Mouse (Mus musculus): ENCODE measurements around the gene Efcc1. TPM values are rescaled to one million over a fixed set of nuclear protein-coding genes. Genes with fewer than 3 reads are reported as not detected.

The Efcc1 gene
- total RNA-seq, 4 experiments from 2014 or later: 0.51 to 0.94 (median 0.78) TPM

DNA sequence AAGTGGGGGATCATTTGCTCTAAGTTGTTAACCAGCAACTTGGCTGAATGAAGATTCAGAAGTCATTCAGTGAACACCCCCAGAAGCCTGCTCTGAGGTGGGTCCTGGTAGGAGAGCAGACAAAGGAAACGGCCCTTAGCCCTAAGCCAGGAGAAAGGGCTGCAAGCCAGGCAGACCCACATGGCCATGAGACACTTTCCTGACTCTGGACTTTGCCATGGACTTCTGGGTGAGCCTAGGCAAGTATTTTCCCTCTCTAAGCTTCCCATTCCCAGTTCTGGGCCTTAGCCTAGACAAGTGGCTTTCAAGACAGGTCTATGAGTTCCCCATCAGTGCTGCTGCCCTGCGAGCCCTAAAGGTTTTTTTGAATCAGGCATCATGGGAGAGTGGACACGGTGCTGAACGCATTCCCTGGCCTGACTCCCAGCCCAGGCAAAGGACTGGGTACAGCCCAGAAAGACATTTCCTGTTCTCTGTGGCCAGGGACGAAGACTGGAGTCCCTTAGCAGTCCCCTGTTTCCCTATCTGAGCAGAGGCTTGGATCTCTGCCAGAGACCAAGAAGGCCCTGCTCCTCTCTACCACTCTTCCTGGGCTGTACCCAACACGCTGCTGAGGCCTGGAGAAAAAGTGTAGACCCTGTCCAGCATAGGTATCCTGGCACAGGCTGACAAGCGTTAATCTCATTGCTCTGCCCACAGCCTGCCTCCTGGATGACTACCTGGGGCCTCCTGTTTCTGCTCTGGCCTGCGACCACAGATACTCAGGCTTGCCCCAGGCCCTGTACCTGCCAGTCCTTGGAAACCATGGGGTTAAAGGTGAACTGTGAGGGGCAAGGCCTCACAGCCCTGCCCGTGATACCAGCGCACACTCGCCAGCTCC is 47.9 kb downstream of the Efcc1 start:
- no peak for DNase-seq (ENCODE audit: low spot score in 2 of 2)

DNA sequence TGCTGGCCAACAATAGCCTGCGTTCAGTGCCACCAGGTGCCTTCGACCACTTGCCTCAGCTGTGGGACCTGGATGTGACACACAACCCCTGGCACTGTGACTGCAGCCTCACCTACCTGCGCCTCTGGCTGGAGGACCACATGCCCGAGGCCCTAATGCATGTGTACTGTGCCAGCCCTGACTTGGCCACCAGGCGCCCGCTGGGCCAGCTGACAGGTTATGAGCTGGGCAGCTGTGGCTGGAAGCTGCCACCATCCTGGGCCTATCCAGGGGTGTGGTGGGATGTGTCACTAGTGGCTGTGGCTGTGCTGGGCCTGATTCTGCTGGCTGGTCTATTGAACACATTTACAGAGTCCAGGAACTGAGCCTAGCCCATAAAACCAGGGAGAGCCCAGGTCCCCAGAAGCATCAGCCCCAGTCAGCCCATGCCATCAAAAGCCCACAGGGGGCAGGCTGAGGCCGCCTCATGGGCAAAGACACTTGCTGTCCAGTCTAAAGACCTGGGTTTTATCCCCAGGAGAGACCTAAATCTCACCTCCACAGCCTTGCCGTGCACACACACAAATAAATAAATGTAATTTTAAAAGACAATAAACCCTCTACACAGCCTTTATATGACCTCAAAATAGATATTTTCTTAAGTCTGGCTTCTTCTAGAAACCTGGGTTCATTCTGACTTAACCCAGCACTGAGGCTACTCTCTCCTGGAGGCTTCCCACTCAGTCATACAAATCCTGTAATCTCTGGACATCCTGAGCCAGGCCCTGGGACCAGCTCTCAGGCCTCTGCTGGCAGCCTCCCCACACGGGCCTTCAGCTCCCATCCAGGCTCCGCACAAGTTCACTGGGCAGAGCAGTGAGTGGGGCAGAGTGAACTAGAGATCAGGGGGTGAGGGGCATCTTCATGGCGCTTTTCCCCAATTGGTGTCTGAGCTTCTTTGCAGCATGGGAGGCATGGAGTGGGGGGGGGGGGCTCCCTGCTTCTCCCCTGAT is 48.8 kb downstream of the Efcc1 start:
- no peak for DNase-seq (ENCODE audit: low spot score in 2 of 2)

- DNase-seq (ENCODE audit: low spot score in 2 of 2): no peak
Measured at GRCm38 (mm10) chr6:87780546-87781301, 50.1 kb downstream of the Efcc1 start.

DNA sequence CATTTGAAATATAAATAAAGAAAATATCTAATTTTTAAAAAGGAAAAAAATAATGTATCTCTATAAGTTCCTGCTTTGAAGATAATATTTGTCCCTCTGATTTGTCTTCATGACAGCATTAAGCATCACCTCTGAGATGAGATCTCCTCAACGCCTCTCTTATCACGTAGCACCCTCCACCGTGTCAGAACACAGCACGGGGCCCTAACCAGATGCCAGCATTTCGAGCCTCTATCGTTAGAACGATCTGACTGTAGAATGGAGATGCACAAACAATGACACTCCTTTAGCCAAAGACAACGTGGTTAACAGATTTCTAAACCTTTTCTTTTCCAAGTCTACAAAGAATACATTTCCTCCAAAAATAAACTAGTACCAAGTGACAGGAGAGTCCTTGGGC is 53.4 kb downstream of the Efcc1 start:
- DNase-seq (ENCODE audit: low spot score in 2 of 2): no peak

DNA sequence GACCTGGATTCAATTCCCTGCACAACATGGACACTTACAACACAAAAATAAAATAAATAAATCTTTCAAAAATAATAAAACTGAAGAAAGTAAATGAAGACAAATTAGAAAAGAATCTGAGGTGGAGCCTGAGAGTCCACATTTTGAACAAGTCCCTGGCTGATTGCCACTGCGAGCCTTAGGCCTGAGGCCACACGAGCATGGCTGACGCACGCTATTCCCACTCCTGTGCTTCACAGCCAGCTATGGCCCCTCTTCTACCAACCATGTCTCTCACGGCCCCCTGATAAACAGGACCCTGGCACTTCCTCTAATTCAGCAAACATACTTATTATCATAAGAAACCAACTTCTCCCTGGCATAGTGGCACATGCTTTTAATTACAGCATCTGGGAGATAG is 56.0 kb downstream of the Efcc1 start:
- no peak for DNase-seq (ENCODE audit: low spot score in 2 of 2)

DNA sequence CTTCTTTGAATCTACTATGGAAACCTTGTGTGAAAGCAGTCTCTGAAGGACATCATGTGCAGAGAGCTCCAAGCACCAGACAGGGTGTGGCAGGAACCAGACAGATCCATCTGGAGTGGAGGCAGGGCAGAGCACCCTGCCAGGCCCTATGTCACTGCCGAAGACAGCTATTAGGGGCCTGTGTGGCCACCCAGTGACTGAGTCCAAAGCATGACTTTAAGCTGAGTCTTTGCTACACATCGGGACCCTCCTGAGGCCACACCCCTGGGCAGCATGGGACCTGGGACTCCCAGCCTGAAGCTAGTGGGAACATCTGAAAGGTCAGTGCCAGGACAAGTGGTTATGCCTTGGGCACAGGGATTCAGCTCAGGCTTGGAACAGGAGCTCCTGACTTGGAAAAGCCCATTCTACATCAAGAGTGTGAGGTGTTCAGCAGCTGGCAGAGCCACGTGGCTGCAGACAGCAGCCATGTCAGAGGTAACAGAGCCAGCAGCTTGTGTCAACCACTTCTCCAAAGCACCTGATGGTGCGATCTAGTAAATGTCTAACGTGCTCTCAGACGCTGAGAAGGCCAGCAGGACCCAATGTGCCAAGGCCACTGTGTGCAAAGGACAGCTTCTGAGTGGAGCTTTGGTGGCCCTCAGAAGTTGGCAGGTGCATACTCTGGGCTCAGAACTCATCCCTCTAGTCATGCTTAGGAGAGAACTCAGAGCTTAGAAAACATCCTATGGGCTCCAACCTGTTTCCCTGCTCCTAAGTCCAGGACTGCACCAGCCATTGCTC is 56.6 kb downstream of the Efcc1 start:
- DNase-seq (ENCODE audit: low spot score in 2 of 2): peak in 1 of 2 experiments; percentile 21

DNA sequence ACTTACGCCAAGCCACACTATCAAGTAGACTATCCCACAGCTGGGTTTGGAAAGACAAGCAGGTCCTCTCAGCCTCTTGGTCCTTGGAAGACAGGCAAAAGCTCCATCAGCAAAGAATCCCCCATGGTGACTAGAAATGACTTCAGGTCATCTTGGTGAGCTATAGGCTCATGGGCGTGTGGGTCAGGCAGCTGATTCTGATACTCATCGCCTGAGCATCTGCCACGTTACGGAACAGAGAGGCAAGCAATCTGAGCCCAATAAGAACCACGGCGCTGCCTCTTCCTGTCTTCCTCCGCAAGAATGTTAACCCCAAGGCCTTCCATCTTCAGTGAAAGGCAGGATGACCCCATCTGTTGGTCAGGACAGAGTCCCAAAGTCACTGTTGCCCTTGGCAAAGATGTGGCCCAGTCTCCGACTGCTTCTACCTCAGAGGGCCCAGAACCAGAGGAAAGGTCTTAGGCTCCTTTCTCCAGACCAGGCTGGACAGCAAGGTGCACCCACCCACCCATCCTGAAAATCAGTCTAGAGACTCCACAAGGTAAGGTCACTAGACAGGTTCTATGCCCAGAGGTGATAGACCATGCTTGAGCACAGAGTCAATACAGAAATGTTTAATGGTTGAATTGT is 57.7 kb downstream of the Efcc1 start:
- DNase-seq (ENCODE audit: low spot score in 2 of 2): no peak

DNA sequence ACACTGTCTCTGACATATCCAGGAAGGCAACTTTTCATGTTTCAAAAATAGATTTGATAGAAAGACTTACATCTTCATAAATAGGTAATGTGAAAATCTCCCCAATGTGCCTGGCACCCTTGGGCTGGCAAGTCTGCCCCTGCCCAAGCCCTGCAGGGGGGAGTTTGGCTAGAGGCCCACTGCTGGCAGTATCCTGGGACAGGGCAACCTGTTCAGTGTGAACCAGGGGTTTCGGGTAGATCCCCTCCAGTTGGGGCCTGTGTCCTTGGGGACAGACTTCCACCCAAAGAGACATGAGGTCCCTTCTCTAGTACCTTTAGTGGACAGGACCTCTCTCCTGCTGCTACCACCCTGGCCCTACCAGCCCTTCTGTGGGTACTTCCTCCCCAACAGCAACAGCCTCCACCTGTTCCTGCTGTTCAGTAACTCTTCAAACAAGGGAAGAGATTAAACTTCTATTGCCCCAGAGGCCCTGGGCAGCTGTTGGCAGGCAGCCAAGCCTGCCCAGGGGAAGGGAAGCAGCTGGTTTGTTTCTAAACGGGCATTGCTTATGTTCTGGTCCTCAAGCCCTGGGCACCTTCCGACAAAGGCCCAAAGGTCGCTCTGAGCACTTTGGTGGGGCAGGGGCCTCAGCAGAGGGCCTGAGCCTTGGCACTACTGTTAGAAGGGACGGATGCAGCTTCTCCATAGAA is 58.4 kb downstream of the Efcc1 start:
- no peak for DNase-seq (ENCODE audit: low spot score in 2 of 2)

DNA sequence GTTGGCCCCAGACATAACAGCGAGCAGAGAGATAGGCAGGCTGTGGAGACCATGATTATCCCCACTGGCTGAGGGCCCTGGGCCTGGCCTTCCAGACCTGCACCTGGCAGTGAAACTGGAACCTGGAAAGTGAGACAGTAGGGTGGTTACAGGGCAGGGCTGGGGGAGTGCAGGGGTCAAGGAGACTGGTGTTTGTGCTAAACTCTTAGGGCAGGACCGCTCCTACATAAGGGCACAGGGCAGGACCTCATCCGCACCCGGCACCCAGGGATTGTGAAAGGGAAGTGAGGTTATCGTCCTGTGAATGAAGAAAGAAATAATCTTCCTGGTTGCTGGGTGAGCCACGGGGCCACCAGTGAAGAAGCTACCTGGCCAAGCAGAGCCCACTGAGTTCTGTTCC is 59.1 kb downstream of the Efcc1 start:
- no peak for DNase-seq (ENCODE audit: low spot score in 2 of 2)

GRCm38 (mm10) chr6:87790779-87791480 is 60.3 kb downstream of the Efcc1 start:
- no peak for DNase-seq (ENCODE audit: low spot score in 2 of 2)

DNA sequence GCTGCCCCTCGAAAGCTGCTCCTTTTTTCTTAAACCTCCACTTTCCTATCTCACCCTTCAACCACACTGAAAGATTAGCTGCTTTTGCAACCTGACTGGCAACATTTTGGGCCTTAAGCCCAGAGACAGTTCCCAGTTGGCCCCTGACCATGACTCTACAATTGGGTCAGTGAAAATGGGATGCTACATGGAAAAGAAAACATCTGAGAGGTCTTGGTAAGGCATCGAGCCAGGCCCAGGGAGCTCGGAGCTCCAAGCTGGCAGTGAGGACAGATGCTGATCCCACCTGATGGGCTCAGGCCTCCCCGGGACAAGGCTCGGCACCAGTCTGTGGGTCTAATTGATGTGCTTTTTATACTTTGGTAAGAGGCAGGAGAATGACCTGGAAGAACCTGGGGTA is 61.2 kb downstream of the Efcc1 start:
- no peak for DNase-seq (ENCODE audit: low spot score in 2 of 2)

DNA sequence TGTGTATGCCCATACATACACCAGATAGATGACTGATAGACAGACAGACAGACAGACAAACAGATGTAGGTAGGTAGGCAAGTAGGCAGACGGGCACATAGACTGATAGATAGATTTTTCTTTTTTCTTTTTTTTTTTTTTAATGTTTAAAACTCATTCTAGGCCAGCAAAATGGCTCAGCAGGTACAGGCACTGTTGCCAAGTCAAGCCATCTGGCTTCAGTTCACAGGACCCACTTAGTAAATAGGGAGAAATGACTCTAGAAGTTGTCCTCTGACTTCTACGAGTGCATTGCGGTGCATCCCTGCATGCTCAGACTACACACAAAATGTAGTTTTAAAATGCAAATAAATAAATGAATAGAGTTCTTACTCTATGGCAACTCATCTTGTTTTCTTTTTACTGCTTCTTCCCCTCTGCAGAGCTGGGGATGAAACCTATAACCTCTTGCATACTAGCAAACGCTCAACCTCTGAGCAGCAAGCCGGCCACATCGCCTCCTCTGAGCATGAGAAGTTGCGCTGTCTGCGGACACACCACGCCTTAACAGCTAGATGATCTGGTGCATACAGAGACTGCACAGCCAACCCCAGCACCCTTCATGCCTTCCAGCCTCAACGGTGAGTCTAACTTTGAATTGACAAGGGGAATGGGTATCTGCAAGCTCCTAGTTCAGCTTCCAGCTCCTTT is 63.3 kb downstream of the Efcc1 start:
- DNase-seq (ENCODE audit: low spot score in 2 of 2): no peak

DNA sequence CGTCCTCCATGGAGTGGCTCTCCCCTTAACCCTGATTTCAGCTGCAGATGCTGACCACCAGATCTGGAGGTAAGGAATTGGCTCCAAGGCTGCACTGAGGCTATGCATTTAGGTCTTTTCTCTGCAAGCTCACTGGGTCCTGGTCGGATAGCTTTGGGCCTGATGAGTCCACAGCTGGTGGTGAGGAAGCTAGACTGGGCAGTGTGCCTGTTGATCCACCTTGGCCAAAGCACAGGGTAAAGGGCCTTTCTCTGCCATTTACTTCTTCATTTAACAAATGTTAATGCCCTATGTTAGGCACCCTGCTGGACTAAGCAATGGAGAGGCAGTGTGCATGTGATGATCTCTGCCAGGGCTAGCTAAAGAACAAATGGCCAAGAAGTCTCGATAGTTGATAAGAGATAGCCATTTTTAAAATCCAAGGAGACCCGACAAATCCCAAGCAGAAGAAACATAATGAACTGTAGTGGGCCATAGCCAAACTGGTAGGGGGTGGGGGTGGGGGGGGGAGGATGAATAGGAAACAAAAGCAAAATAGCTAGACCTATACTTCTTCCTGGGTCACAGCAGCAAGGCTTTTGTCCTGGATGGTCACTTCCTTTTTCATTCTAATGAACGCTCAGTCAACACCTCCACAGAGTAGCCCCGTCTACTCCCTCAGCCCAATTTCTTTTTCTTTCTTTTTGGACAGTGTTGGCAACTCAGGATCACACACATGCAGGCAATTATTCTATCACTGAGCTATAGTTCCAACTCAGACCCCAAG is 64.9 kb downstream of the Efcc1 start:
- DNase-seq (ENCODE audit: low spot score in 2 of 2): no peak

GRCm38 (mm10) chr6:87796251-87796880 is 65.7 kb downstream of the Efcc1 start:
- no peak for DNase-seq (ENCODE audit: low spot score in 2 of 2)

GRCm38 (mm10) chr6:87797321-87797720 is 66.7 kb downstream of the Efcc1 start:
- DNase-seq (ENCODE audit: low spot score in 2 of 2): no peak

GRCm38 (mm10) chr6:87799576-87799975 is 68.9 kb downstream of the Efcc1 start:
- no peak for DNase-seq (ENCODE audit: low spot score in 2 of 2)

DNA sequence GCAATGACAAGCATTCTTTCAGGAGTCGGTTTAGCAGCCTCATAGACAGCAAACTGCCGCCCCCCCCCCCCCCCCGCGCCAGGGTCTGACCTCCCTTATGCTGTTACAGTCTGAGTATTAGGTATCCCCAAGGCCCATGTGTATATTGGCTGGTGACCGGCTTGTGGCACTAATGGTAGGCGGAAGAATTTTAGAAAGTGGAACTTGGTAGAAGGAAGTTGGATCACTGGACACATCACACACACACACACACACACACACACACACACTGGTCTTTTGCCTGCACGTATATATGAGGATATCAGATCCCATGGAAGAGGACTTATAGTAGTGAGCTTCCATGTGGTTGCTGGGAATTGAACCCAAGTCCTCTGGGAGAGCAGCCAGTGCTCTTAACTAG is 71.8 kb downstream of the Efcc1 start:
- no peak for DNase-seq (ENCODE audit: low spot score in 2 of 2)

Data from gastrocnemius, adult 8-10 months (tissue).